Mouse (Mus musculus): Measurements from ENCODE around the gene Sec31a. TPM values are rescaled to one million over a fixed set of nuclear protein-coding genes. Genes with fewer than 3 reads are reported as not detected.

Gene Sec31a
- total RNA-seq (2021): 10 to 100 TPM; 65.4 to 71.0 TPM
- long read RNA-seq, experiment 1, full-length matches to known transcripts: 2 of 85 reads
- long read RNA-seq, experiment 1, partial matches to known transcripts: 13 of 85 reads
- long read RNA-seq, experiment 1, other reads (novel, unspliced or antisense): 70 of 85 reads
- long read RNA-seq, experiment 2, full-length matches to known transcripts: 2 of 70 reads
- long read RNA-seq, experiment 2, partial matches to known transcripts: 17 of 70 reads
- long read RNA-seq, experiment 2, other reads (novel, unspliced or antisense): 51 of 70 reads

GRCm38 (mm10) chr5:100415761-100416590 is at the start of gene Sec31a:
Sec31a (minus strand) TSS chr5:100416234.
- peak within 1 kb of the TSS; percentile 94 for H3K4me3 ChIP-seq
- intact Hi-C loops (cut with DNase I): loop anchor here (2.0 to 10.0 kb wide), 2 partner anchors 103 to 381 kb away; partner anchors contain the start of genes Cops4, Enoph1 and Hnrnpdl

GRCm38 (mm10) chr5:100462374-100462773 is 46.3 kb upstream of the Sec31a start:
- intact Hi-C loops (cut with DNase I): no loop called here
- no peak for TF ChIP-seq CTCF (IDR thresholded peaks at IDR 0.05)
- no peak for DNase-seq
- Histone ChIP-seq H3K4me3 (no peak overlapping the region), H3K27ac (no peak overlapping the region)

More at GRCm38 (mm10) chr5:100415761-100416590, at the start of gene Sec31a:
- peak; percentile 99 for DNase-seq
- H3K27ac ChIP-seq: peak within 1 kb of the TSS; percentile 97
- TF ChIP-seq CTCF (IDR thresholded peaks at IDR 0.05): no peak

GRCm38 (mm10) chr5:100461526-100461925 is 45.5 kb upstream of the Sec31a start:
- TF ChIP-seq CTCF (IDR thresholded peaks at IDR 0.05): no peak
- DNase-seq: no peak
- Histone ChIP-seq H3K4me3 (no peak overlapping the region), H3K27ac (no peak overlapping the region)
- intact Hi-C loops (cut with DNase I): no loop called here

- Histone ChIP-seq H3K4me3 (no peak overlapping the region), H3K27ac (no peak overlapping the region)
- intact Hi-C loops (cut with DNase I): no loop called here
- no peak for TF ChIP-seq CTCF (IDR thresholded peaks at IDR 0.05)
- no peak for DNase-seq
These were observed 43.4 kb upstream of the Sec31a start for GRCm38 (mm10) chr5:100459468-100459867.

- intact Hi-C loops (cut with DNase I): no loop called here
- no peak for TF ChIP-seq CTCF (IDR thresholded peaks at IDR 0.05)
These were observed 35.8 kb upstream of the Sec31a start for GRCm38 (mm10) chr5:100451871-100452270.

GRCm38 (mm10) chr5:100438796-100439195 is 22.8 kb upstream of the Sec31a start:
- Histone ChIP-seq H3K4me3 (no peak overlapping the region), H3K27ac (no peak overlapping the region)
- intact Hi-C loops (cut with DNase I): no loop called here
- TF ChIP-seq CTCF (IDR thresholded peaks at IDR 0.05): no peak
- no peak for DNase-seq

More at GRCm38 (mm10) chr5:100451871-100452270, 35.8 kb upstream of the Sec31a start:
- Histone ChIP-seq H3K27ac (no peak overlapping the region), H3K4me3 (no peak overlapping the region)
- no peak for DNase-seq

- H3K27ac ChIP-seq: no peak overlapping the region
- intact Hi-C loops (cut with DNase I): no loop called here
These were observed 21.9 kb upstream of the Sec31a start for GRCm38 (mm10) chr5:100437917-100438316.

GRCm38 (mm10) chr5:100437086-100437485 is 21.1 kb upstream of the Sec31a start:
- Histone ChIP-seq H3K27ac (no peak overlapping the region), H3K4me3 (no peak overlapping the region)
- TF ChIP-seq CTCF (IDR thresholded peaks at IDR 0.05): peak; percentile 10; the same call in 1 of the 2 replicates
- intact Hi-C loops (cut with DNase I): no loop called here
- no peak for DNase-seq

More at GRCm38 (mm10) chr5:100437917-100438316, 21.9 kb upstream of the Sec31a start:
- DNase-seq: no peak
- TF ChIP-seq CTCF (IDR thresholded peaks at IDR 0.05): no peak
- H3K4me3 ChIP-seq: no peak overlapping the region

- no peak for DNase-seq
- no peak overlapping the region for H3K4me3 ChIP-seq
- intact Hi-C loops (cut with DNase I): no loop called here
- TF ChIP-seq CTCF (IDR thresholded peaks at IDR 0.05): no peak
- H3K27ac ChIP-seq: no peak overlapping the region
These were observed 14.9 kb upstream of the Sec31a start for GRCm38 (mm10) chr5:100430966-100431365.

- no peak for DNase-seq
- intact Hi-C loops (cut with DNase I): no loop called here
- H3K4me3 ChIP-seq: peak overlapping the region; percentile 92
- TF ChIP-seq CTCF (IDR thresholded peaks at IDR 0.05): no peak
- peak overlapping the region; percentile 94 for H3K27ac ChIP-seq
These were observed 14.0 kb upstream of the Sec31a start for GRCm38 (mm10) chr5:100430076-100430390.

GRCm38 (mm10) chr5:100429344-100430075 is 13.5 kb upstream of the Sec31a start:
- intact Hi-C loops (cut with DNase I): no loop called here
- DNase-seq: peak; percentile 97
- TF ChIP-seq CTCF (IDR thresholded peaks at IDR 0.05): no peak
- Histone ChIP-seq H3K27ac (peak overlapping the region; percentile 94), H3K4me3 (peak overlapping the region; percentile 92)

- no peak for DNase-seq
- intact Hi-C loops (cut with DNase I): no loop called here
These were observed 12.8 kb upstream of the Sec31a start for GRCm38 (mm10) chr5:100428734-100429343.

More at GRCm38 (mm10) chr5:100428734-100429343, 12.8 kb upstream of the Sec31a start:
- Histone ChIP-seq H3K27ac (peak overlapping the region; percentile 84), H3K4me3 (peak overlapping the region; percentile 92)
- TF ChIP-seq CTCF (IDR thresholded peaks at IDR 0.05): no peak
